Mouse (Mus musculus): Measurements from ENCODE around the gene Fam118b. TPM values are rescaled to one million over a fixed set of nuclear protein-coding genes. Genes with fewer than 3 reads are reported as not detected.
A peak's percentile ranks its signal among the peaks of the same experiment; 100 is the strongest.

Gene Fam118b
- 38.1 and 41.8 TPM in 2 replicates for polyA plus RNA-seq (2015; fragmentation: Nextera tagmentation; extraction: Ambion mirVana)

- H3K4me2 ChIP-seq (replicated peaks) = peak within 1 kb of the TSS; percentile 81
- ATAC-seq (ENCODE audit: insufficient number of reproducible peaks, low FRiP score, low TSS enrichment, low read depth) = peak; percentile 95
- peaks cover 12% of the 10 kb centered on the region for H3K36me3 ChIP-seq
- peak within 1 kb of the TSS; percentile 76 for H3K9ac ChIP-seq
- peak within 1 kb of the TSS; percentile 78 for H3K27ac ChIP-seq (replicated peaks)
- no peaks in the 10 kb centered on the region for H3K9me3 ChIP-seq (replicated peaks)
- under 1% methylated on average over 62 of the region's 62 CpGs for WGBS
- no peaks in the 10 kb centered on the region for H3K27me3 ChIP-seq
- peak within 1 kb of the TSS; percentile 82 for H3K4me3 ChIP-seq (replicated peaks)
- H3K4me1 ChIP-seq = peaks cover 17% of the 10 kb centered on the region
These were observed at the start of gene Fam118b, which contains the start of gene Rpusd4 for GRCm38 (mm10) chr9:35267146-35267975. TSS of gene Fam118b (minus strand) at chr9:35267805. TSS of gene Rpusd4 (plus strand) at chr9:35267865.

- no peak overlapping the region for H3K9ac ChIP-seq
- no peak for ATAC-seq (ENCODE audit: insufficient number of reproducible peaks, low FRiP score, low TSS enrichment, low read depth)
- H3K9me3 ChIP-seq (replicated peaks) = no peaks in the 10 kb centered on the region
- H3K4me2 ChIP-seq (replicated peaks) = no peak overlapping the region
- peaks cover 44% of the 10 kb centered on the region for H3K4me1 ChIP-seq
- no peak overlapping the region for H3K27ac ChIP-seq (replicated peaks)
- no peaks in the 10 kb centered on the region for H3K36me3 ChIP-seq
- H3K4me3 ChIP-seq (replicated peaks) = no peak overlapping the region
- 58% methylated on average over 3 of the region's 3 CpGs for WGBS
- no peaks in the 10 kb centered on the region for H3K27me3 ChIP-seq
These were observed 49.2 kb upstream of the Fam118b start for GRCm38 (mm10) chr9:35316771-35317211.

GRCm38 (mm10) chr9:35314254-35314653 is 46.6 kb upstream of the Fam118b start:
- no peak overlapping the region for H3K4me2 ChIP-seq (replicated peaks)
- H3K27me3 ChIP-seq = no peaks in the 10 kb centered on the region
- peaks cover 54% of the 10 kb centered on the region for H3K4me1 ChIP-seq
- H3K9ac ChIP-seq = no peak overlapping the region
- no peaks in the 10 kb centered on the region for H3K36me3 ChIP-seq
- ATAC-seq (ENCODE audit: insufficient number of reproducible peaks, low FRiP score, low TSS enrichment, low read depth) = no peak
- WGBS = 54% methylated on average over 1 of the region's 1 CpGs
- no peak overlapping the region for H3K27ac ChIP-seq (replicated peaks)
- H3K4me3 ChIP-seq (replicated peaks) = no peak overlapping the region
- no peaks in the 10 kb centered on the region for H3K9me3 ChIP-seq (replicated peaks)

DNA sequence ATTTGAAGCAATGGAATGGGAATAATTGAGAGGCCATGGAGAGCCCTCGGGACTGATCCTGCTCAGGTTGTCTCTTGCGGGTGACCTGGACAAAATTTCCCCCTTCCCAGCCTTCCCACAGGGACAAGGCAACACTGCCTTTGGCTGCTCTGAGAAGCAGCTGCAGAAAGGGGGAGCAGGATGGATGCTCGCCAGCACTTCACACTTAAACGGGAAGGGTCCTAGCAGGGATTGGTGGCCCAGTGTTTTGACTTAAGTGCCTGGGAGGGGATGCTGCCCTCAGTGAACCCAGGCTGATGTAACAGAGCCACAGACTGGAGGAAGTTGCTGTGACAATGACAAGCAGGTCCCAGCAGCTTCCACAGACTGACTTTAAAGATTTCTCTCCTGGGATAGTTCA is 46.0 kb upstream of the Fam118b start:
- no peaks in the 10 kb centered on the region for H3K27me3 ChIP-seq
- H3K4me3 ChIP-seq (replicated peaks) = no peak overlapping the region
- no peak overlapping the region for H3K9ac ChIP-seq
- no peak overlapping the region for H3K4me2 ChIP-seq (replicated peaks)
- no peak overlapping the region for H3K27ac ChIP-seq (replicated peaks)
- no peaks in the 10 kb centered on the region for H3K36me3 ChIP-seq
- no peak for ATAC-seq (ENCODE audit: insufficient number of reproducible peaks, low FRiP score, low TSS enrichment, low read depth)
- peaks cover 49% of the 10 kb centered on the region for H3K4me1 ChIP-seq
- 20% methylated on average over 4 of the region's 4 CpGs for WGBS
- no peaks in the 10 kb centered on the region for H3K9me3 ChIP-seq (replicated peaks)

DNA sequence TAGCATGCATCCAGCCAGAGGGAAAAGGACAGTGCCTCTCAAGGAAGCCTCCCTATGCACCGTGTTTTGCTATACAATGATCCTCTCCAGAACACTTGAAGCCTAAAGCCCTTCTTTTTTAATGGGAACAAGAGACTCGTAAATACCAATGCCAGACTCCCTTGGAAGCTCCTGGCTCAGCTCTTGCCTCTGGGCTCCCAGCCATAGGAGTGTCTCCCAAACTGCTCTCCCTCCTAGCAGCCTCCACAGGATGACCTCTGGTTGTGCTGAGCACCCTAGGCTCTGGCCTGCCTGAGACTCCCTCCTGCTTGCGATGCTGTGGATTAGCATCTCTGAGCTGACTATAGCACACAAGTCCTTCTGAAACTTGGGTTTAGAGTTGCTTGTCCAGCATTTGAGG is 44.9 kb upstream of the Fam118b start:
- Histone ChIP-seq H3K9me3 (replicated peaks) (no peaks in the 10 kb centered on the region), H3K4me1 (peaks cover 41% of the 10 kb centered on the region), H3K9ac (no peak overlapping the region), H3K27me3 (no peaks in the 10 kb centered on the region), H3K4me2 (replicated peaks) (no peak overlapping the region), H3K27ac (replicated peaks) (peak overlapping the region; percentile 48), H3K4me3 (replicated peaks) (no peak overlapping the region), H3K36me3 (no peaks in the 10 kb centered on the region)
- ATAC-seq (ENCODE audit: insufficient number of reproducible peaks, low FRiP score, low TSS enrichment, low read depth) = peak; percentile 36; the same call in 1 of the 2 replicates
- WGBS = 60% methylated on average over 3 of the region's 3 CpGs

DNA sequence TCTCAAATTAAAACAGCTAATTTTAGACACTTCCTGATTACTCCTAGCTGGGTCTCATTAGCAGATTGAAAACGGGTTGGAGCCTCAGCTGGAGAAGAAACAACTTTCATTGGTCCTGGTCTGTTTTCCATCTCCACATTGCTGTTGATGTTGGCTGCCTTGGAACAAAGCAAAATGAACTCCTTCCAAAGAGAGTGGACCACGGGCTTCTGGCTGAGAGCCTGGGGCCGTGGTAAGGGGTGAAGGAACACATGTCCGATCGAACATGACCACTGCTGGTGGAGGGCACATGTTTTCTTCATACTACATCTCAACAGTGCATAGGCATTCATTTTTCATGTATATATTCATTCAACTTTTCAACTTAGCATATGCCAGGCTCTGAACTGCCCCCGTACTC is 42.8 kb upstream of the Fam118b start:
- ATAC-seq (ENCODE audit: insufficient number of reproducible peaks, low FRiP score, low TSS enrichment, low read depth) = no peak
- Histone ChIP-seq H3K4me3 (replicated peaks) (no peak overlapping the region), H3K9ac (no peak overlapping the region), H3K36me3 (no peaks in the 10 kb centered on the region), H3K9me3 (replicated peaks) (no peaks in the 10 kb centered on the region), H3K4me2 (replicated peaks) (no peak overlapping the region), H3K4me1 (peaks cover 29% of the 10 kb centered on the region), H3K27me3 (no peaks in the 10 kb centered on the region), H3K27ac (replicated peaks) (peak overlapping the region; percentile 71; the same call in 1 of the 2 replicates)
- WGBS = 44% methylated on average over 6 of the region's 6 CpGs

- ATAC-seq (ENCODE audit: insufficient number of reproducible peaks, low FRiP score, low TSS enrichment, low read depth) = no peak
- Histone ChIP-seq H3K27ac (replicated peaks) (peak overlapping the region; percentile 12; the same call in 1 of the 2 replicates), H3K9ac (no peak overlapping the region), H3K4me1 (peaks cover 10% of the 10 kb centered on the region), H3K9me3 (replicated peaks) (no peaks in the 10 kb centered on the region), H3K4me2 (replicated peaks) (no peak overlapping the region), H3K36me3 (no peaks in the 10 kb centered on the region), H3K27me3 (no peaks in the 10 kb centered on the region), H3K4me3 (replicated peaks) (no peak overlapping the region)
- 45% methylated on average over 7 of the region's 7 CpGs for WGBS
These were observed 39.9 kb upstream of the Fam118b start for GRCm38 (mm10) chr9:35307461-35307860.

GRCm38 (mm10) chr9:35302172-35302571 is 34.6 kb upstream of the Fam118b start:
- H3K4me2 ChIP-seq (replicated peaks) = no peak overlapping the region
- no peak overlapping the region for H3K9ac ChIP-seq
- no peaks in the 10 kb centered on the region for H3K4me1 ChIP-seq
- no peaks in the 10 kb centered on the region for H3K36me3 ChIP-seq
- no peak overlapping the region for H3K4me3 ChIP-seq (replicated peaks)
- H3K27ac ChIP-seq (replicated peaks) = no peak overlapping the region
- H3K9me3 ChIP-seq (replicated peaks) = no peaks in the 10 kb centered on the region
- 69% methylated on average over 3 of the region's 3 CpGs for WGBS
- no peak for ATAC-seq (ENCODE audit: insufficient number of reproducible peaks, low FRiP score, low TSS enrichment, low read depth)
- no peaks in the 10 kb centered on the region for H3K27me3 ChIP-seq

DNA sequence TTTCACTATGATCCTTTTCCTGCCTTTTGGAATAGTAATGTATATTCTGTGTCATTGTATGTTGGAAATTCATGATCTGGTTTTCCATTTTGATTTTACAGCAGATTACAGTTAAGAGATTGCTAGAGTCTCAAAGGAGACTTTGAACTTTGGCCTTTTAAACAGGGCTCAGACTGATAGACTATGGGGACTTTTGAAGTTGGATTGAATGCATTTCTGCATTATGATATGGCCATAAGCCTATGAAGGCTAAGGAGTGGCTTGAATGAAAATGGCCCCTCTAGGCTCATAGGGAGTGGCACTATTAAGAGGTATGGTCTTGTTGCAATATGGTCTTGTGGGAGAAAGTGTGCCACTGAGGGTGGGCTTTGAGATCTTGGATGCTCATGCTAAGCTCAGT is 30.2 kb upstream of the Fam118b start:
- no peak overlapping the region for H3K9ac ChIP-seq

DNA sequence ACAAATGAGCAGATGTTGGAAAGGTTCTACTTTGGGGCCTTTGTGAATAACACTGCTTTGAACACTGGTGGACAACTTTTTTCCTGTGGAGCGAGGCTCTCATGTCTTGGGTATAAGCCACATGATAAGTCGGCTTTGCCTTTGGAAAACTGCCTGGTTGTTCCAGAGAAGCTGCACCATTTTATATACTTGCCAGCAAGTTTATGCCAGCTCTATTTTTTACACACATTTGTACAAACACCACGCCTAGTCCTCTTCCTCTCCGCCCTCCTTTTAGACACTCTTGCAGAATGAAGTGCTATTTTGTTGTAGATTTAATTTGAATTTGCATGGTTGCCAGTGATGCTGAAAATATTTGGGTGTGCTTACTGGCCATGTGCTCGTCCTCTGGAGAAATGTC is 25.9 kb upstream of the Fam118b start:
- WGBS = 59% methylated on average over 5 of the region's 5 CpGs
- no peaks in the 10 kb centered on the region for H3K27me3 ChIP-seq
- no peak overlapping the region for H3K4me2 ChIP-seq (replicated peaks)
- no peak for ATAC-seq (ENCODE audit: insufficient number of reproducible peaks, low FRiP score, low TSS enrichment, low read depth)
- no peak overlapping the region for H3K4me3 ChIP-seq (replicated peaks)
- H3K4me1 ChIP-seq = peaks cover 16% of the 10 kb centered on the region
- no peak overlapping the region for H3K9ac ChIP-seq
- H3K9me3 ChIP-seq (replicated peaks) = no peaks in the 10 kb centered on the region
- no peaks in the 10 kb centered on the region for H3K36me3 ChIP-seq
- H3K27ac ChIP-seq (replicated peaks) = no peak overlapping the region

More for the DNA sequence above, 30.2 kb upstream of the Fam118b start:
- H3K4me2 ChIP-seq (replicated peaks) = no peak overlapping the region
- H3K27ac ChIP-seq (replicated peaks) = no peak overlapping the region
- no peaks in the 10 kb centered on the region for H3K36me3 ChIP-seq
- 0 out of 2 replicates have a peak, but pooled peaks cover 3% of the 10 kb centered on the region for H3K4me1 ChIP-seq
- no peak overlapping the region for H3K4me3 ChIP-seq (replicated peaks)
- H3K27me3 ChIP-seq = no peaks in the 10 kb centered on the region
- no peaks in the 10 kb centered on the region for H3K9me3 ChIP-seq (replicated peaks)
- ATAC-seq (ENCODE audit: insufficient number of reproducible peaks, low FRiP score, low TSS enrichment, low read depth) = no peak

- no peak overlapping the region for H3K4me3 ChIP-seq (replicated peaks)
- H3K4me2 ChIP-seq (replicated peaks) = no peak overlapping the region
- no peaks in the 10 kb centered on the region for H3K27me3 ChIP-seq
- no peak for ATAC-seq (ENCODE audit: insufficient number of reproducible peaks, low FRiP score, low TSS enrichment, low read depth)
- H3K36me3 ChIP-seq = no peaks in the 10 kb centered on the region
- no peak overlapping the region for H3K27ac ChIP-seq (replicated peaks)
- H3K4me1 ChIP-seq = peaks cover 16% of the 10 kb centered on the region
- WGBS = 74% methylated on average over 4 of the region's 4 CpGs
- H3K9me3 ChIP-seq (replicated peaks) = no peaks in the 10 kb centered on the region
- H3K9ac ChIP-seq = no peak overlapping the region
These were observed 23.3 kb upstream of the Fam118b start for GRCm38 (mm10) chr9:35290916-35291315.
